Mouse (Mus musculus) MEL (cell line): ENCODE measurements around the gene Mettl3. TPM values are rescaled to one million over a fixed set of nuclear protein-coding genes. Genes with fewer than 3 reads are reported as not detected.

Source experiments
- DNase-seq: peaks from one replicate; pipeline ENCODE4 v3.0.0; 2011; ENCODE audit warnings: low read depth, low spot score
- H3K27ac ChIP-seq: 2 replicates; pipeline ENCODE4 v1.5.1; 2012; ENCODE audit warnings: low read depth, mild to moderate bottlenecking, control low read depth, low read length, moderate library complexity; ENCODE audit not compliant: control insufficient read depth
- H3K27me3 ChIP-seq, 2 experiments: fragments of 150-350 bp in 1 of 2; sonication (generic) in 1 of 2; 2 replicates each; pipeline ENCODE4 v1.6.1; 2012; ENCODE audit warnings: low read length in 2 of 2, mild to moderate bottlenecking in 2 of 2, improper control_type of control experiment in 1 of 2, moderate library complexity in 1 of 2; ENCODE audit not compliant: insufficient read depth in 2 of 2, control insufficient read depth in 1 of 2
- H3K36me3 ChIP-seq, 2 experiments: 2 replicates each; pipeline ENCODE4 v1.6.1; 2012 to 2014; ENCODE audit warnings: low read length in 2 of 2, improper control_type of control experiment in 1 of 2, inconsistent platforms in 1 of 2, mild to moderate bottlenecking in 1 of 2; ENCODE audit not compliant: insufficient read depth in 2 of 2, control insufficient read depth in 1 of 2
- H3K4me1 ChIP-seq, 2 experiments: fragments of 150-350 bp in 1 of 2; sonication (generic) in 1 of 2; 2 replicates each; pipeline ENCODE4 v1.6.1; 2012; ENCODE audit warnings: low read length in 2 of 2, improper control_type of control experiment in 1 of 2, mild to moderate bottlenecking in 1 of 2; ENCODE audit not compliant: insufficient read depth in 2 of 2, control insufficient read depth in 1 of 2
- H3K4me3 ChIP-seq, 2 experiments: fragments of 150-350 bp in 1 of 2; sonication (generic) in 1 of 2; 2 replicates each; pipeline ENCODE4 v1.5.1; 2012; ENCODE audit warnings: low read depth in 2 of 2, low read length in 2 of 2, mild to moderate bottlenecking in 2 of 2, moderate library complexity in 2 of 2, control low read depth in 1 of 2, improper control_type of control experiment in 1 of 2; ENCODE audit not compliant: control insufficient read depth in 1 of 2, insufficient read depth in 1 of 2
- H3K79me2 ChIP-seq: 2 replicates; pipeline ENCODE4 v1.6.1; 2012; ENCODE audit warnings: mild to moderate bottlenecking, low read length, moderate library complexity; ENCODE audit not compliant: control insufficient read depth, poor library complexity, insufficient read depth
- H3K9ac ChIP-seq: 2 replicates; pipeline ENCODE4 v1.6.1; 2012; ENCODE audit warnings: low read depth, mild to moderate bottlenecking, control low read depth, low read length, moderate library complexity; ENCODE audit not compliant: control insufficient read depth, poor library complexity, severe bottlenecking
- H3K9me3 ChIP-seq: fragments of 150-350 bp; sonication (generic); replicated peaks from 2 replicates; pipeline ENCODE4 v1.6.1; 2012; ENCODE audit warnings: mild to moderate bottlenecking, low read length, improper control_type of control experiment, moderate library complexity; ENCODE audit not compliant: insufficient read depth
- CHD1 ChIP-seq: IDR thresholded peaks from 2 replicates; pipeline ENCODE4 v1.6.1; 2012; ENCODE audit warnings: low read depth, mild to moderate bottlenecking, inconsistent platforms, low read length, improper control_type of control experiment
- CHD2 ChIP-seq: IDR thresholded peaks from 2 replicates; pipeline ENCODE4 v1.6.1; 2011; ENCODE audit warnings: low read length, improper control_type of control experiment
- ELF1 ChIP-seq: IDR thresholded peaks from 2 replicates; pipeline ENCODE4 v1.6.1; 2014; ENCODE audit warnings: low read depth, mild to moderate bottlenecking, inconsistent platforms, low read length, improper control_type of control experiment, moderate library complexity
- EP300 ChIP-seq, 2 experiments: IDR thresholded peaks; 2 replicates each; pipeline ENCODE4 v1.6.1; 2011; ENCODE audit warnings: improper control_type of control experiment in 2 of 2, low read length in 2 of 2, low read depth in 1 of 2, mild to moderate bottlenecking in 1 of 2
- GABPA ChIP-seq: IDR thresholded peaks from 2 replicates; pipeline ENCODE4 v1.6.1; 2012; ENCODE audit warnings: low read depth, mild to moderate bottlenecking, inconsistent platforms, low read length, improper control_type of control experiment, moderate library complexity
- GATA1 ChIP-seq: IDR thresholded peaks from 2 replicates; pipeline ENCODE4 v1.6.1; 2011; ENCODE audit warnings: low read depth, low read length, improper control_type of control experiment
- JUND ChIP-seq: IDR thresholded peaks from 2 replicates; pipeline ENCODE4 v1.6.1; 2011; ENCODE audit warnings: low read depth, mild to moderate bottlenecking, improper control_type of control experiment, low read length
- KAT2A ChIP-seq: conservative IDR thresholded peaks from 2 replicates; pipeline ENCODE4 v1.6.1; 2012; ENCODE audit warnings: low read depth, low read length, improper control_type of control experiment, inconsistent platforms
- MAFK ChIP-seq: IDR thresholded peaks from 2 replicates; pipeline ENCODE4 v1.6.1; 2011; ENCODE audit warnings: low read depth, mild to moderate bottlenecking, low read length, improper control_type of control experiment, borderline replicate concordance
- MAX ChIP-seq: IDR thresholded peaks from 2 replicates; pipeline ENCODE4 v1.6.1; 2011; ENCODE audit warnings: low read length, improper control_type of control experiment
- MAZ ChIP-seq: IDR thresholded peaks from 2 replicates; pipeline ENCODE4 v1.6.1; 2012; ENCODE audit warnings: low read depth, mild to moderate bottlenecking, inconsistent platforms, low read length, improper control_type of control experiment
- POLR2A ChIP-seq, 2 experiments: IDR thresholded peaks; 2 replicates each; pipeline ENCODE4 v1.6.1; 2011 to 2012; ENCODE audit warnings: low read length in 2 of 2, mild to moderate bottlenecking in 2 of 2, control low read depth in 1 of 2, improper control_type of control experiment in 1 of 2, low read depth in 1 of 2, moderate library complexity in 1 of 2; ENCODE audit not compliant: control insufficient read depth in 1 of 2, insufficient read depth in 1 of 2, poor library complexity in 1 of 2
- POLR2AphosphoS2 ChIP-seq: IDR thresholded peaks from 2 replicates; pipeline ENCODE4 v1.6.1; 2011; ENCODE audit warnings: low read length, improper control_type of control experiment
- POLR2AphosphoS5 ChIP-seq: IDR thresholded peaks from 2 replicates; pipeline ENCODE4 v1.6.1; 2012; ENCODE audit warnings: low read depth, borderline replicate concordance, mild to moderate bottlenecking, inconsistent platforms, low read length, moderate library complexity, mixed read lengths
- RCOR1 ChIP-seq: IDR thresholded peaks from 2 replicates; pipeline ENCODE4 v1.6.1; 2012; ENCODE audit warnings: low read depth, mild to moderate bottlenecking, inconsistent platforms, low read length, improper control_type of control experiment
- SIN3A ChIP-seq: IDR thresholded peaks from 2 replicates; pipeline ENCODE4 v1.6.1; 2012; ENCODE audit warnings: low read length, improper control_type of control experiment, inconsistent platforms
- SMC3 ChIP-seq: IDR thresholded peaks from 2 replicates; pipeline ENCODE4 v1.6.1; 2011; ENCODE audit warnings: low read depth, low read length, improper control_type of control experiment
- TAL1 ChIP-seq: IDR thresholded peaks from 2 replicates; pipeline ENCODE4 v1.6.1; 2012; ENCODE audit warnings: mild to moderate bottlenecking, inconsistent platforms, low read length, moderate library complexity, mixed read lengths
- TCF12 ChIP-seq: IDR thresholded peaks from 2 replicates; pipeline ENCODE4 v1.6.1; 2014; ENCODE audit warnings: low read depth, mild to moderate bottlenecking, inconsistent platforms, low read length, improper control_type of control experiment, moderate library complexity
- USF1 ChIP-seq: IDR thresholded peaks from 2 replicates; pipeline ENCODE4 v1.6.1; 2014; ENCODE audit warnings: low read depth, mild to moderate bottlenecking, inconsistent platforms, low read length, improper control_type of control experiment, moderate library complexity
- USF2 ChIP-seq, 2 experiments: IDR thresholded peaks; 2 replicates each; pipeline ENCODE4 v1.6.1; 2011 to 2012; ENCODE audit warnings: improper control_type of control experiment in 2 of 2, low read length in 2 of 2, borderline replicate concordance in 1 of 2, inconsistent platforms in 1 of 2, low read depth in 1 of 2, mild to moderate bottlenecking in 1 of 2; ENCODE audit not compliant: insufficient read depth in 1 of 2
- ZC3H11A ChIP-seq: IDR thresholded peaks from 2 replicates; pipeline ENCODE4 v1.6.1; 2012; ENCODE audit warnings: low read depth, mild to moderate bottlenecking, inconsistent platforms, low read length, improper control_type of control experiment
- ZMIZ1 ChIP-seq: IDR thresholded peaks from 2 replicates; pipeline ENCODE4 v1.6.1; 2012; ENCODE audit warnings: low read depth, mild to moderate bottlenecking, inconsistent platforms, low read length, improper control_type of control experiment, moderate library complexity
- ZNF384 ChIP-seq: IDR thresholded peaks from 2 replicates; pipeline ENCODE4 v1.6.1; 2012; ENCODE audit warnings: low read depth, mild to moderate bottlenecking, inconsistent platforms, low read length, improper control_type of control experiment
- polyA plus RNA-seq, 2 experiments: library from polyadenylated mRNA; stranded (reverse) in 1 of 2; unstranded in 1 of 2; fragments of >175 nt in 1 of 2; fragments of >200 nt in 1 of 2; gene quantifications; 2 replicates each; pipeline versions ENCODE4 v1.2.1 to v1.2.4; 2012; ENCODE audit warnings: low replicate concordance in 2 of 2, low read depth in 1 of 2; ENCODE audit not compliant: insufficient read length in 2 of 2, insufficient read depth in 1 of 2, missing spikeins in 1 of 2
- total RNA-seq: library from RNA; depleted of rRNA; stranded (reverse); fragments of 300-350 nt; gene quantifications from 2 replicates; pipeline ENCODE4 v1.2.3, GENCODE M21; 2012

Gene Mettl3
- total and polyA plus RNA-seq, 3 experiments = 49.8 to 50.7 TPM; not detected in 1

DNA sequence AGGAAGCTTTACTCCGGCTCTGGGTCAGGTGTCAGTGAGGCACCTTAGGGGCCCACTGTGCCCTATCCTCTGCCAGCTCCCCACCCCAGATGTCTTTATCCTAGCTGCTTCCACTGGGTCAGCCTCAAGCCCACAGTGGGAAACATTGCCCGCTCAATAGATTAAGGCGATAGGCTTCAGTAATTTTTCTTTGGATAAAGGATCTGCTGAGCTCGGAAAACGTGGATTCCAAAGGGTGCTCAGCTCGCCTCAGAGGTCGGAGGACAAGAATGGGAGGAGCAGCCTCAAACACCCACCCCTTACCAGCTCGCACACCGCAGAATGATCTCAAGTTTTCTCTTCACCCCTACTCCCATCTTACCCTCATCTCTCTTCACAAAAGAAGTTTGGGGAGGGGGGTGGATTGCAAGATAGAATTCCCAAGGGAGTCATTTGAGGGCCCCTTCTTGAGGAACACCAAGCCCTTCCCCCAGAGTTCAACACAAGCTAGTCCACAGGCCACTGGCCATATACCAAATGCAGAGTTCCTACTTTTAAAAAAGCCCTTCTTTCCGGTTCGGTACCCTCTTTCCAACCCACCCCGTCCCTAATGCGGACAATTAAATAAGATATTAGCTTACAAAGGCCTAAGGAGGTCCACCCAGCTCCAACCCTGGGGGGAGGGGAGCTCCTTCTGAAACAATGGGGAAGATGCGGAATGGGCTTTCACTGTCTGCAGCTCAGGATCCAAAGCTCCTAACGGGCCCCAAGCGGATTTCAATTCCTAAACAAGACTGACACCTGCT is 11.7 kb upstream of the Mettl3 start:
- TF ChIP-seq EP300 (IDR thresholded peaks at IDR 0.05; ENCODE audit: low read depth in 1 of 2, low read length in 2 of 2) (no peak), POLR2AphosphoS5 (no peak), TAL1 (no peak), CHD1 (no peak), MAZ (no peak), MAFK (no peak), SIN3A (no peak), KAT2A (no peak), RCOR1 (no peak), TCF12 (no peak)
- no peak overlapping the region for H3K9ac ChIP-seq
- H3K9me3 ChIP-seq = no peaks in the 10 kb centered on the region
- H3K27ac ChIP-seq = no peak overlapping the region
- H3K79me2 ChIP-seq = no peaks in the 10 kb centered on the region
- no peaks in the 10 kb centered on the region for H3K4me1 ChIP-seq
- no peaks in the 10 kb centered on the region for H3K36me3 ChIP-seq
- peaks cover 5 to 13% of the 10 kb centered on the region in 2 experiments for H3K27me3 ChIP-seq
- no peak for DNase-seq
- no peak overlapping the region for H3K4me3 ChIP-seq

GRCm38 (mm10) chr14:52315792-52316440 is 11.0 kb upstream of the Mettl3 start:
- H3K36me3 ChIP-seq = no peaks in the 10 kb centered on the region
- no peak overlapping the region for H3K9ac ChIP-seq
- no peak for DNase-seq
- H3K4me1 ChIP-seq = no peaks in the 10 kb centered on the region
- H3K27me3 ChIP-seq = peaks cover 5 to 10% of the 10 kb centered on the region in 2 experiments
- TF ChIP-seq ZMIZ1 = no peak
- no peak for TF ChIP-seq SMC3
- TF ChIP-seq USF1 = no peak
- no peak for TF ChIP-seq ZC3H11A
- no peak for TF ChIP-seq EP300 (IDR thresholded peaks at IDR 0.05; ENCODE audit: low read depth in 1 of 2, low read length in 2 of 2)
- no peak for TF ChIP-seq POLR2AphosphoS2
- no peak for TF ChIP-seq TCF12
- no peak for TF ChIP-seq ELF1
- no peak for TF ChIP-seq GATA1
- TF ChIP-seq GABPA = no peak
- TF ChIP-seq MAX = no peak
- no peak for TF ChIP-seq CHD2
- TF ChIP-seq CHD1 = no peak
- no peak for TF ChIP-seq KAT2A
- TF ChIP-seq POLR2AphosphoS5 = no peak
- no peak for TF ChIP-seq RCOR1
- TF ChIP-seq USF2 (IDR thresholded peaks at IDR 0.05; ENCODE audit: borderline replicate concordance in 1 of 2, insufficient read depth in 1 of 2, low read depth in 1 of 2, low read length in 2 of 2) = no peak
- no peak for TF ChIP-seq ZNF384
- no peak for TF ChIP-seq POLR2A (IDR thresholded peaks at IDR 0.05; ENCODE audit: control insufficient read depth in 1 of 2, insufficient read depth in 1 of 2, low read depth in 1 of 2, low read length in 2 of 2, poor library complexity in 1 of 2)
- no peak for TF ChIP-seq JUND
- H3K79me2 ChIP-seq = no peaks in the 10 kb centered on the region
- H3K4me3 ChIP-seq = no peak overlapping the region
- no peak overlapping the region for H3K27ac ChIP-seq
- H3K9me3 ChIP-seq = no peaks in the 10 kb centered on the region
